Mouse (Mus musculus) megakaryocyte-erythroid progenitor cell, adult 5 weeks (primary cell): ENCODE results near the gene Mrps2. TPM values are rescaled to one million over a fixed set of nuclear protein-coding genes. Genes with fewer than 3 reads are reported as not detected.

Source experiments
- polyA plus RNA-seq: library from polyadenylated mRNA; stranded (reverse); fragments of >175 nt; gene quantifications from 2 replicates; pipeline ENCODE4 v1.2.3, GENCODE M21; 2012

Gene Mrps2
- polyA plus RNA-seq: 34.9 and 39.3 TPM in 2 replicates

DNA sequence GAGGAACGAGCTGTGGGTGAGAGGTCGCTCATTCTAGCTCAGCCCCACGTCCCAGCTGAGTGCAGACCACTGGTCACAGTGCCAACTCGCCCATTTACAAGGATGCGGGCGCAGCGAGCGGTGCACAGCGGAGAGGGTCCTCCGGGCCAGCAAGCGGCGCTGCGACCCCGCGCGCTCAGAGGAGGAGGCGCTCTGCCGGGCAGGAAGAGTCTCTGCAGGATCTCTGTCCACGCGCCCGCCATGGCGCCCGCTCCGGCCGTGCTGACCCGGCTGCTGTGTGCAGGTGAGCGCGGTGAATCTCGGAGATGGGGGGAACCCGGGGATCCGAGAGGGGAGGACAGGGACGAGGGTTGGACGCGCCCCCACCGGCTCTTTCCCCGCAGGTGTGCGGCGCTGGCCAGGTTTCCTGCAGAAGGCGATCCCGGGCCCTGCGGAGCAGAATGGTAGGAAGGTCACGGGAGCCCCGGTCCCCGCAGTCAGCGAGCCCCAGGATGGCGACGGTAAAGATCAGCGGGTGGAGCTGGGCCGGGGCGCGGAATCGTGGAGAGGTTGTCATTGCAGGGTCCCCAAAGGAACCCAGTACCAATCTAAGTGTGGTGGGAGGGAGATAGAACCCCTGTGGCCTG is at the start of gene Mrps2:
Gene Mrps2 (plus strand): TSS at position 207 of the 626 bp plus-strand sequence.

DNA sequence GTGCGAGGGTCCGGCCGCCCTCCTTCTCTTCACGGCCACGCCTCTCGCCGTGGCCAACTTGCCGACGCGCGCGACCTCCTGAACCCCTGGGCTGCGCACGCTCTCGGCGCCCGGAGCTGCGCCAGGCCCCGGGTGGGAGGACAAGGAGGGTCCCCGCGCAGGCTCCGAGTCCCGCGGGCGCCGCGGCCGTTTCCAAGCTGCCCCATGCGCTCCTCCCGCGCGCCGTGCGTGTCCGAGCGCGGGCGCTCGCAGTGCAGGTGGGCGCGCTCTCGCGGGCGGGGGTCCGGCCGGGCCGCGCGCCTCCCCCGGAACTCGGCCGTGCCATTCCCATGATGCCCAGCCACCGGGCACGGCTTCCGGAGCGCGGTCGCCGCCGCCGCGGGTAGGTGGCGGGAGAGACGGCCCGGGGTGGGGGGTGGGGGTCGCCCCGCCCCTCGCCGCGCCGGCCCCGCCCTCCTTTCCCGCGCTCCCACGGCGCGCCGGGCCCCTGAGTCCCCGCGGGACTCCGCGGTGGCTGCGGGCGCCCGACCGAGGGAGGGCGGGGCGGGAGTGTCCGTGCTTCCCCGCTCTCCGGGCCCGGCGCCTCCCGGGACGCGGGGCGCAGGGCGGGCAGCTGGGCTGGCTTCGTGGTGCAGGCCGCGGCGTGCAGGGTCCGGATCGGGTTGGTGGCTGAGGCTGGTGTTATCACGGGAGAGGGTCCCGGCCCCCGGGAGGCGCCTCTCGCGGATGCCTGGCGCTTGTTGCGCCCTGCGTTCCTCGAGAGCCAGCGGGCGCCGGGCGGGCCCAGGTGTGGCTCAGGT is 21.2 kb upstream of the Mrps2 start, which contains the start of gene Ppp1r26:
Gene Ppp1r26 (plus strand): TSS at position 286 of the 800 bp plus-strand sequence.

DNA sequence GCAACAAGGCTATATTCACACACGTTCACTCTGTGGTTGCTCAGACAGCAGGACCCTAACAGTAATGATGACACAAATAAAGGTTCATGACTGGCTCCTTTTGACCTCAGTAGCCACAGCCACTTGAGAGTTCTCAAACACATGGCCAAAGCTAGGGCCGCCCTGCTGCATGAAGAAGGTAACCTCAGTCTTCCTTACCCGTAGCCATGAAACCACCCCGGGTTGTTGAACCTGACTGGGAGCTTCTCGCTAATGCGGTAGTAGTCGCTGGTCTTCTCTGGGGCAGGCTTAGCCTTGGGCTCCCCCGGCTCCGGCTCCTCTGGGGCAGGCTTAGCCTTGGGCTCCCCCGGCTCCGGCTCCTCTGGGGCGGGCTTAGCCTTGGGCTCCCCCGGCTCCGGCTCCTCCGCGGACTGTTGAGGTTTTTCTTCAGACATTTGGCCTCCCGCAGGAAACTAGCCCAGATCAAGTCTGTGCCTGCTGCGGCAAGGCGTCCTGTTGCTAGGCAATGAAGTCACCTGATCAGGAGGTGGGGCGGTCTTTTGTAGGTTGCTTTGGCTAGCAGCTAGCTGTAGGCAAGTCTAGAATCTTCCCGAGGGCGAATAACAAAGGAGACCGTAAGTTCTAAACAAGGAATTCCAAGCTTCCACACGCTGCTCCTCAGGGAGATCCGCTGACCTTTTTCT is 1.9 kb upstream of the Mrps2 start, which contains the start of gene 1700007K13Rik:
Gene 1700007K13Rik (minus strand): TSS at position 497 of the 683 bp plus-strand sequence.

DNA sequence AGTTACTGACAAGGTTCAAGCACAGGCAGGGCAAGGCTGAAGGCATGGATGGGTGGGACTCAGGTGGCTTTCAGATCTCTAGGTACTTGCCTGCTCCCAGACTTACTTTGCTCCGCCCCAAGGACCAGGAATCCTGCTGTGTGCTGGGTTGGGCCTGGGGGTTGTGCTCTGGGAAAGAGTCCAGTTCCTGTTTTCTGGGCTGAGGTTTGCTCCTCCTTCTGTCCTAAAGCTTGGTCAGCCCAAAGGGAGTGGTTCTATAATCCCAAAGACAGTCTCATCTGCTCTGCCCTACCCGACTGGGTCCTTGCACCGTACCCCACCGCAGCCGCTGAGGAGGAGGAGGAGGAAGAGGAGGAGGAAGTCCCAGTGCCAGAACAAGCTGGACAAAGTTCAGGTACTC is 28.8 kb downstream of the Mrps2 start, which contains the start of gene Gbgt1:
Gene Gbgt1 (plus strand): TSS at position 221 of the 400 bp plus-strand sequence.

DNA sequence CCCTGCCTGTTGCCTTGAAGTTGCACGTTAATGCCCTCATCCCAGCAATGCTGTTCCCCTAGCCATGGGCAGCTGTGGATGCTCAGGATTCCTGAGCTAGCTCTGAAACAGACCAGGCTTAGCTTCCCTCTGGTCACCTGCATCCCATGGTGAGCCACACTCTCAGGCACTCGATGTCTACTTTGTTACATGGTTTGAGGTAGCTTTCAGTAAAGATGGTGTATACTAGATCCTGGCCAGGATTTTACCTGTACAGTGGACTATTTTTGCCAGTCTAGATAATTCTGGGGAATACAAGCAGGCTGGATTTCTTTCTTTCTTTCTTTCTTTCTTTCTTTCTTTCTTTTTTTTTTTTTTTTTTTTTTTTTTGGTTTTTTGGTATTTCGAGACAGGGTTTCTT is 37.9 kb downstream of the Mrps2 start, which contains the start of gene Gm10134:
Gene Gm10134 (plus strand): TSS at position 301 of the 400 bp plus-strand sequence.

DNA sequence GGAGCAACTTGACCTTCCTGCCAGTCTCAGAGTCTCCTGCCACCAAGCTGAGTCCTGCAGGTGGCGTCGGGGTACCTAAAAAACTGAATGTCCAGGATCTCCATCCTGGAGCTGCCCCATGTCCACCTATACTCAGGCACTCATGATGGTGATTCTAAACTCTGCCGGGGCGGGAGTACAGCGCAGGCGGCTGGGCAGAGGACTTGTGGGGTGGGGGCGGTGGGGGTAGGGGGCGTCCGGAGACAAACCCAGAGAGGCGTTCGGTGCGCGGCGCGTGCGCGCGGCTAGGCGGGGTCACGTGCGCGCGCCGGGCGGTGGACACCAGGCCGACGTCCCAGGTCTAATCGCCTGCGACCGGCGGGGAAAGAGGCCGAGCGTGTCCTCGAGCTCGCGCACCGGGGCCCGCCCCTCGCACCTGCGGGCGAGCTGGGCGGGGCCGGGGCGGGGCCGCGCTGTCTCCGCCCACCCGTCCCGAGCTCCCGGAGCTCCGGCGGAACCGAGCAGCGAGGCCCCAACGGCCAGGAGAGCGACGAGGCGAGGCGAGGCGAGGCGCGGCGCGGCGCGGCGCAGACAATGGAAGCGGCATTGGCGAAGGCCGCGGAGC is 45.0 kb downstream of the Mrps2 start, which contains the start of gene Ralgds:
Gene Ralgds (plus strand): TSS at position 328 of the 604 bp plus-strand sequence.

Other genes starting within 250 kb of the Mrps2 start
- gene Ppp1r26, start 21.3 kb upstream of the Mrps2 start, polyA plus RNA-seq: 1.3 and 2.3 TPM in 2 replicates
- gene 1700007K13Rik, start 1.7 kb upstream of the Mrps2 start, polyA plus RNA-seq: 0.38 TPM in 1 of 2 replicates, not detected in the other
- not detected in 2 replicates for gene Gbgt1, start 28.8 kb downstream of the Mrps2 start, polyA plus RNA-seq
- gene Gm10134, start 38.0 kb downstream of the Mrps2 start, polyA plus RNA-seq: not detected in 2 replicates
- gene Ralgds, start 45.1 kb downstream of the Mrps2 start, polyA plus RNA-seq: 10.8 and 16.0 TPM in 2 replicates
- gene Cel, start 95.3 kb downstream of the Mrps2 start, polyA plus RNA-seq: 0.12 TPM in 1 of 2 replicates, not detected in the other
- 18.7 and 24.3 TPM in 2 replicates for gene Gtf3c5, start 115.7 kb downstream of the Mrps2 start, polyA plus RNA-seq
- 76.4 and 100 TPM in 2 replicates for gene Gfi1b, start 153.9 kb downstream of the Mrps2 start, polyA plus RNA-seq
- 2.4 and 4.5 TPM in 2 replicates for gene Tsc1, start 173.2 kb downstream of the Mrps2 start, polyA plus RNA-seq
- gene Spaca9, start 231.7 kb downstream of the Mrps2 start, polyA plus RNA-seq: 0.21 and 0.43 TPM in 2 replicates
- gene Ak8, start 232.1 kb downstream of the Mrps2 start, polyA plus RNA-seq: 0.23 and 0.36 TPM in 2 replicates